Mouse (Mus musculus): Measurements from ENCODE around the gene Rasgrf2.
A peak's percentile ranks its signal among the peaks of the same experiment; 100 is the strongest.

Gene Rasgrf2

DNA sequence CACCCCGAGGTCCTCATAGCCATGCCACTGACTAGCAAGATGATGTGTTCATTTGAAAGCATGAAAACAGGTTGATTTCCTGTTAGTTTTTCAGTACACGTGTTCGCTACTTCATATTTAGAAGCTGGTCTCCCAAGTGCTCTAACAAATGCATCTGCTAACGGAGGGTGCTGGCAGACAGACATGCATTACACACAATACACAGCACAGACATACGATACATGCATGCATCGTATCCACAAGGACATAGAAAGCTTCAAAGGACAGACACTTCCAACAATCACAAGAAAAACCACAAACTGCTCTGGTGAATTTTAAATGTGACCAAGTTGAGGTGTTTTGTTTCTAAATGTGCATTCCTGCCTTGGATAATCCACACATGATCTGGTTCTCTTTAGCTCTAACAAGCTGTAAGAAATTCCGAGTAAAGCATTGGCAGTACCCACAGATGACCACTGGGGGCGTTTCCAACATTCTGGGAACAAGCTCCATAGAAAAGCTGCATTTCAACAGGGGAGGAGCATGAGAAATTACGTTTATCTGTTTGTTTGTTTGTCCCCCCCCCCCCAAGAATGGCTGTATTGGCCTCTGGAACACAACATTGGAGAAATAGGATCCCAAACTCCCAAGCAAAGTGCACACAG lies 249.5 kb downstream of the Rasgrf2 start:
- DNase-seq (ENCODE audit: low spot score in 2 of 2), result peak; percentile 44 to 60

DNA sequence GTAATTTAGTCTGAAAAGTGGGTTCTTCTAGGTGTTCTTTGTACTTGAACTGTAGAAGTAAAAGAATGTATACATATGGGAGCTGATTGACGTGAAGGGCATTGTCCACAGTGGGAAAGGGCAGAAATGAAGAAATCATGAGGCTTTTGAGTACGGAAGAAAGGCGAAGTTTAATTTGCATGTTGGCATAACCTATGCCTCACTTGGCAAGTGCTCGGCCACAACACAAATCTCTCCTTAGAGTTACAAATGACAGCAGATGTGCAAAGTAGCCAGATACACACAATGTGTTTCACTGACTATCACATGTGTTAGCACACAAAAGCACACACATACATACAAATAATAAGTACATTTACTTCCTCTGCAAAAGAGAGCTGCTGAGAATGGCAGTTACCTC lies 251.2 kb downstream of the Rasgrf2 start:
- no peak for DNase-seq (ENCODE audit: low spot score in 2 of 2)

DNA sequence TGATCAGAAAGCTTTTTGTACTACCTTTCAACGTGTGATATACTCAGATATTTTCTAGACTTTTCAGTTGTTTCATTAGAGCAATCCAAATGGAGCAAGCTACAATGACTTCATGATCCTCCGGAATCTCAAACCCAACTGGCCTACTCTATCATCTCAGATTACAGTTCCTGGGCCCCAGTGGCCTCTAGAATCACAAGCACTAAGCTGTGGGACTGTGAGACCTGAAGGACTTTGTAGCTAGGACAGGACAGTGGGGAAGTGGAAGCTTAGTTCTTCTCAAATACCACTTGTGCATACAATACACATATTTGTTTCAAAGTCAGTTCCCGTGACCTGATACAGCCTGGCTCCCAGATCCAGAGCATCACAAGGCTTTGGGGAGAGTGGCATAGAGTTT lies 253.5 kb downstream of the Rasgrf2 start:
- DNase-seq (ENCODE audit: low spot score in 2 of 2), result no peak

DNA sequence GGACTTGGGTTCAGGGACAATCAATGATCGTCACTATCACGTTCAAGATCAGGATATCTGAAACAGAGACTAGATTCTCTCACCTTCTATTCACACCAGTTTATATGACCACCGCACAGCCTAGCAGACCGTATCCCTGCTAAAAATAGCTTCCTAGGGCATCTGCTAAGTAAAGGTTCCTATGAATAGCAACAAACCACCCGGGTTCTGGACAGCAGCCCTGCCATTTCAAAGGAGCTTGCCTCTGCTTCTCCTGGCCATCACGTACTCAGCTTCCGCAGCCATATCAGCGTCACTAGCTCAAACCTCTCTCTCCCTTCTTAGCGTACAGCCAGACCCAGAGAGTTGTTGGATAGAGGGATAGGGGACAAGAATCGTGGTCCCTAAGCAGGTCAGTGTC lies 254.1 kb downstream of the Rasgrf2 start:
- DNase-seq (ENCODE audit: low spot score in 2 of 2), result no peak

DNA sequence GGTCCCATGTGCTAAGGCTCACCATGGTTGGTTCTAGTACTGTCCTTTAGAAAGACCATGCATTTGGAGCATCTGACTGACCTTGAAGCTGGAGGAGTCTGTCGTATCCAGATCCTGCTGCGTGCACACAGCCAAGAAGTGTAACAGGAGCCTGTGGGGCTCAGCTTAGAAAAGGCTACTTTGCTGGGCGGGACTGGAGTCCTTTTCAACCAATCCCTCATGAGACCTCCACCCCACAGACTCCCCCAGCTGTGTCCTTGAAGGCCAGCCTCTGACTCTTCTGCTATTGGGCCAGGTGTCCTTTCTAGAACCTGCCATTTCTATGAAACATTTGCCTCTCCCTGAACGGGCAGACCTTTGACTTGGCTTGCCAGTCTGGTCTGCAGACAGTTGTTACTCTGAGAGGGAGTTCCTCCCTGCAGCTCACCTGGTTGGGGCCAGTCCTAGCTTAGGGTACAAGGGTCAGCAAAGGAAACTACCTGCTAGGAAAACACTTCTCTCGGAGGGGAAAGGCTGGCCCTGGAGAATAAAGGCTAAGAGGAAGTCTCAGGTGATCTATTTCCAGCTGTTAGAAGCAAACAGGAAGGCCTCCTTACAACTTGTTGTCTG lies 254.6 kb downstream of the Rasgrf2 start, which contains the start of gene Ckmt2:
Gene Ckmt2, minus strand, starts transcription at position 145 of the 609 bp plus-strand sequence.
- no peak for DNase-seq (ENCODE audit: low spot score in 2 of 2)

DNA sequence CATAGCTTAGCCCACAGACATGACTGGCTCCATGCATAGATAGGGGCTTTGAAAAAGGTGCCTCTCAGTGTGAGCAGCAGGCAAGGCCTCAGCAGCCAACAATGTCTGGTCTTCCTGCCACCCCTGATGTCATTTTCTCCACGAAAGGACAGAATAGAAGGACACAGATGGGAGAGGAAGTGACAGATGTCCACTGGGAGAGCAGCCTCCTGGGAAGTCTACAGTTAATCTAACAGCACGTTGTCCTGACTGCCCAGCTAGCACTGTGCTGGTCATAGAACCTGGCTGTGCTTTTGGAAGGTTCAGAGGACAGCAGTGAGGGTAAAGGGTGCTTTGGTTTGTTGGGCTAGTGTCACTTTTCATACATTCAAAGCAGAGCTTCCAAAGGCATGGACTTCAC lies 255.9 kb downstream of the Rasgrf2 start:
- DNase-seq (ENCODE audit: low spot score in 2 of 2), result no peak

DNA sequence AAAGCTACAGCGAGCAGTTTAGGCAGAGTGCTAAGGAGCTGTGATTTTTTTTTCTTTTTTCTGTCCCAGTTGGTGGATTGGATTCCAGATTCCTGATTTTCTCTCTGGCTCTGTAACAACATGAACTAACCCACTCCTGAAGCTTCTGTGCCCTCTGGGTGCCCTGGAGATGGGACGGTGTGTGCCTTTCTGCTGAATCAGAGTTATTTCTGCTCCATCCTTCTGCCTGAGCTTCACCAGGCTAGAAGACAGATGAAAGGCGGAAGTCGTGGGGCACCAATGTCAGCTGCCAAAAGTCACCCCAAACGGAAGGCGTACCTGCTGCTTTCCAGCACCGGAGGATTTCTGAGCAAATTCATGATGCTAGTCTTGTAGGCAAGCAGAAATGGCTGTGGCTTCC lies 256.9 kb downstream of the Rasgrf2 start:
- DNase-seq (ENCODE audit: low spot score in 2 of 2), result no peak

DNA sequence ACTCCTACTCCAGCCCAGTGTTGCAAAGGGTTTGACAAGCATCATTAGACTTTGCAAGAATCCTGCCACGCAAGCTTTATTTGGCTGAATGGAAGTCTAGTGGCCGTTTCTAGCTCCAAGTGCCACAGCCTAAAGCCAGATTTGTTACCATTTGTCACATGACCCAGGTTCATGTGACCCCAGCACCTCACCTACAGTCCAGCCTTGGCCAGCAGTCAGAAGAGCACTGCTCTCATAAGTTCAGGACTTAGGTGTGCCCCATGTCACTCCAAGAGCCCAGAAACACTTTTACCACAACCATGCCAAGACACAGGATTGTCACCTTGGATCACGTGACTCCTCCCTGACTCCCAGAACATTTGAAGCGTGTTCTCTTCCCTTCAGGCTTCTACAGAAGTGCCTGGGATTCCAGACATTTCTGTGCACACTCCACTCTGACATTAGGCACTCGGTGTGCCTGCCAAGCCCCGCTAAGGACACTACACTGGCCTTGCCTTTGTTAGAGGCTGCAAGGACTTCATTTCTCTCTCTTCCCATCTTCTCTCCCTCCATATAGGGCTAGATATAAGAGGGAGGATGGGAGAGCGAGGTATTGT lies 257.6 kb downstream of the Rasgrf2 start:
- DNase-seq (ENCODE audit: low spot score in 2 of 2), result no peak

DNA sequence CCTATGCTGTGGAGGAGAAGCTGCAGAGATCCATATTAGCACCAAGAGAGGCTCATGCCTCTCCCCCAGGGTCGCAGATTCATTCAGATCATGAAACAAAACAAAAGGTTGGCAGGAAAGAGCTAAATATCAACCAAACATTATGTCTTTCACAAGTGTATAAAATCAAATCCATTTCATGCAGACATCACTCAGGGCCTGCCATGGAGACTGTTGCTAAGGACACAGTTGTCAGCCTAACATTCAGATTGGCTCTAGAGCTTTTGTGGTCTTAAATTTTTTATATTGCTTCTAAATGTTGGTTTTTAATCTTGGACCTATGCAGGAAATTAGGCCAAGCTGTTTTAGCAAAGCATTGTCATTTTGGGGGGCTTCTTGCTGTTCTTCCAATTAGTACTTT lies 262.9 kb downstream of the Rasgrf2 start:
- no peak for DNase-seq (ENCODE audit: low spot score in 2 of 2)

DNA sequence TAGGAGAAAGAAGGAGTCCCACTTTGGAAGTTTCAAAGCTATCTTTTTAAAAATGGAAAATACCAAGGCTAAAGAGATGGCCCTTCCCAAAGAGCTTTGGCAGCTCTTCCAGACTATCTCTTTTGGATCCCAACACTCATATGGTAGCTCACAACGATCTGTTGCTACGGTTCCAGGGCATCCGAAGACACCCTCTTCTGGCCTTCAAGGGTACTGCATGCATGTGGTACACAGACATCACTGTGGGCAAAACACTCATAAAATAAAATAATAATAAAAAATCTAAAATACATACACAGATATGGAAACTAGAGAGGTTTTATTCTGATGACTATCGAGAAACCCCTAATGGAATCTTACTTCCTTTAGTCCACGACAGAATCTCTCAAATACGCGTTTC lies 272.6 kb downstream of the Rasgrf2 start:
- no peak for DNase-seq (ENCODE audit: low spot score in 2 of 2)

DNA sequence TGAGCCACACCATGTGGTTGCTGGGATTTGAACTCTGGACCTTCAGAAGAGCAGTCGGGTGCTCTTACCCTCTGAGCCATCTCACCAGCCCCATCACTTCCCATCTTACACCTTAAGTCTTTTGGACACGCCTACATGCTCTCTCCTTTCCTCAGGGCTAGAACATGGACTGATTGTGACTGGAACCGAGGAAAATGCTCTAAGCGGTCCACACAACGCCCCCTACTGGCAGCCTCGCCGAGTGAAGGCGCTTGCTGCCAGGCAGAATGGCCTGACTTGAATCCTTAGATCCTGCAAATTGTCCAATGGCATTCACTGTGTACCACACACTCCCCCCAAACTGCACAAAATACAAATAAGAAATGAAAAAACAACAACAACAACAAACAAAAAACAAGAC lies 274.0 kb downstream of the Rasgrf2 start:
- DNase-seq (ENCODE audit: low spot score in 2 of 2), result no peak

DNA sequence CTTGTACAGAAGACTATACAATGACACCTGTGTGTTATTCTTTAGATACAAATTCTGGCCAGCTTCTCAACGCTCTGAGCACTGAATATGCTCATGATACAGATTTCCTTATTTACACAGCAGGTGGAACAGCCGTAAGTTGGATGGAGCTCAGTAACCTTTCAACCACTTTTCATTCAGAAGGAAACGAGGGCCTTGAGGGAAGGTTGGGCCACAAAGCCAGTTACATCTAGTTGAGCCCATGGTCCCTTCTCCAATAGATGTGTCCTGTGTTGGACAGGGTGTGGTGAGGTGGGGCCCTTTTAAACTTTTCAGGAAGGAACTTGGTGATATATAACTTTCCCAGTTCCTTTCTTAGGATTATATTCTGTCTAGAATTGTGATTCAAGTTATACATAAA lies 277.0 kb downstream of the Rasgrf2 start:
- DNase-seq (ENCODE audit: low spot score in 2 of 2), result no peak
